Mouse (Mus musculus) neural tube, embryonic 12.5 days (tissue): Measurements from ENCODE around the gene Tenm4. TPM values are rescaled to one million over a fixed set of nuclear protein-coding genes. Genes with fewer than 3 reads are reported as not detected.

Experiments
- ATAC-seq: fragments of 200-750 bp; cut with Nextera tagmentation; 2 replicates; pipeline ENCODE4 v1.8.0; 2017; ENCODE audit warnings: low read depth, mild to moderate bottlenecking, moderate TSS enrichment, moderate library complexity; ENCODE audit not compliant: low FRiP score
- H3K27ac ChIP-seq: fragments of 300-500 bp; sonication (generic); 2 replicates; pipeline ENCODE4 v1.5.1; 2016
- H3K27me3 ChIP-seq: fragments of 300-500 bp; sonication (generic); replicated peaks from 2 replicates; pipeline ENCODE4 v1.6.1; 2016; ENCODE audit warnings: mild to moderate bottlenecking
- H3K36me3 ChIP-seq: fragments of 300-500 bp; sonication (generic); 2 replicates; pipeline ENCODE4 v1.6.1; 2016; ENCODE audit warnings: mild to moderate bottlenecking
- H3K4me1 ChIP-seq: fragments of 300-500 bp; sonication (generic); 2 replicates; pipeline ENCODE4 v1.6.1; 2016
- H3K4me2 ChIP-seq: fragments of 300-500 bp; sonication (generic); replicated peaks from 2 replicates; pipeline ENCODE4 v1.6.1; 2016; ENCODE audit warnings: mild to moderate bottlenecking
- H3K4me3 ChIP-seq: fragments of 300-500 bp; sonication (generic); 2 replicates; pipeline ENCODE4 v1.5.1; 2016
- H3K9ac ChIP-seq: fragments of 300-500 bp; sonication (generic); 2 replicates; pipeline ENCODE4 v1.6.1; 2016; ENCODE audit warnings: mild to moderate bottlenecking
- H3K9me3 ChIP-seq: fragments of 300-500 bp; sonication (generic); 2 replicates; pipeline ENCODE4 v1.6.1; 2016; ENCODE audit warnings: mild to moderate bottlenecking
- WGBS: fragments of 180-500 bp; shearing (Covaris S2); methylation state at CpG from one replicate; pipeline ENCODE4 v1.1.7; 2016; 5-methylcytosine and 5-hydroxymethylcytosine counted together
- polyA plus RNA-seq: library from polyadenylated mRNA; unstranded; fragments of >200 nt; fragmentation: Nextera tagmentation; extraction: Ambion mirVana; gene quantifications from 2 replicates; pipeline ENCODE4 v1.2.1, GENCODE M21; 2016

The Tenm4 gene
- polyA plus RNA-seq, 1 experiment from 2014 or later, result 33.0 TPM

DNA sequence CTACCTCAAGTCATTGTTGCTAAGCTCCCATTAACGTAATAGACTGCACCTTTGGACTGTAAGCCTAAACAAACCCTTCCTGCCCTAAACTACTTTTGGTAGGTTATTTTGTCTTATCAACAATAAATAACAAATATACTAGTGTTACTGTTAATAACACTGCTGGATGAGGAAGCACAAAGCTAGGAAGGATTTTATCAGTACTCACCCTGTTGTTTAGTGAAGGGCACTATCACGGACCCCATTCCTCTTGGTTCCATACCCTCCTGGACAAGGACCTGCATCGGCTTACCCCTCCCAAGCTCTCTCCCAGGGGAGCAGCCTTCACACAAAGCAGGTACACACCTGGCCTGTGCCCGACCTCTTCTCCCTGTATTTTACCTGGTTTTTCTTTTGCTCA lies 611.6 kb downstream of the Tenm4 start:
- no peak overlapping the region for H3K4me2 ChIP-seq
- no peaks in the 10 kb centered on the region for H3K27me3 ChIP-seq
- 91% methylated on average over 4 of the region's 4 CpGs for WGBS
- no peak overlapping the region for H3K27ac ChIP-seq
- H3K9ac ChIP-seq, result no peak overlapping the region
- H3K4me3 ChIP-seq, result no peak overlapping the region
- no peak for ATAC-seq
- peaks cover 20% of the 10 kb centered on the region; the same call in 1 of the 2 replicates for H3K4me1 ChIP-seq
- no peaks in the 10 kb centered on the region for H3K36me3 ChIP-seq
- no peaks in the 10 kb centered on the region for H3K9me3 ChIP-seq

GRCm38 (mm10) chr7:96785808-96786207 lies 614.8 kb downstream of the Tenm4 start:
- no peak overlapping the region for H3K9ac ChIP-seq
- no peak overlapping the region for H3K27ac ChIP-seq
- H3K36me3 ChIP-seq, result peaks cover 3% of the 10 kb centered on the region; the same call in 1 of the 2 replicates
- no peak for ATAC-seq
- H3K27me3 ChIP-seq, result no peaks in the 10 kb centered on the region
- no peak overlapping the region for H3K4me2 ChIP-seq
- no peak overlapping the region for H3K4me3 ChIP-seq
- 71% methylated on average over 9 of the region's 9 CpGs for WGBS
- H3K4me1 ChIP-seq, result peaks cover 14% of the 10 kb centered on the region; the same call in 1 of the 2 replicates
- no peaks in the 10 kb centered on the region for H3K9me3 ChIP-seq

DNA sequence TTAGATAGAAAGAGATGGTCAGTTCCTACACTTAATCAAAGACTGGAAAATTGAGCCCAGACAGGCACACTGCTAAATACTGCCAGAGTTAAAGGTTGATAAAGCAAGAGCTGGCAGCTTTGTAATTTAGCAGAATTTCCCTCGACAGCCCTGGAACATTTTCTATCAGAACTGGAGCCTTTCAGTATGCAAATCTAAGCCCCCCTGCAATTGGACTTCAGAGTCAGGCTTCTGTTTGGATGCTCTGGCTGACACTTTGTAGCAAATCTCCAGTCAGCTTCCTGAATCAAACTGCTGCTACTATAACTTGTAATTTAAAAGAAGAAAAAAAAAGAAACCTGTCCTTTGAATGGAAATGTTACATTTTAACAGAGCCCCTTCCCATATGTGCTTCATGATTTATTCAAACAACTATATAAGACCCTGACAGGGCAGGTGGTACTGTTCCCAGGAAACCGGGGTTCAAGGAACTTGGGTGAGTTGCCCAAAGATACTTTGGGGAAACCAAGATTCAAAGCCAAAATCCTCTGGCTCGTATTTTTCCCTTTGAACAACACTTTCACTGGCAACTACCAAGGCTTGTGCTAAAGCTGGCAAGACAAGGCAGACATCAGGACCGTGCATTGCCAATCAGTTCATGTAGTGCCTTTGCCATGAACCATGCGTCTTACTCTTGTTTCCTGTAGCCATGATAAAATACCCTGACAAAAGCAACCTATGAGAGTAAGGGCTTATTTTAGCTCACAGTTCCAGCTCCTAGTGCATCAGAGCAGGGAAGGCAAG lies 615.4 kb downstream of the Tenm4 start:
- H3K9ac ChIP-seq, result no peak overlapping the region
- no peak overlapping the region for H3K4me3 ChIP-seq
- H3K27ac ChIP-seq, result no peak overlapping the region
- ATAC-seq, result no peak
- H3K4me1 ChIP-seq, result peaks cover 9% of the 10 kb centered on the region; the same call in 1 of the 2 replicates
- H3K4me2 ChIP-seq, result no peak overlapping the region
- 81% methylated on average over 5 of the region's 5 CpGs for WGBS
- peaks cover 3% of the 10 kb centered on the region; the same call in 1 of the 2 replicates for H3K36me3 ChIP-seq
- no peaks in the 10 kb centered on the region for H3K9me3 ChIP-seq
- no peaks in the 10 kb centered on the region for H3K27me3 ChIP-seq

GRCm38 (mm10) chr7:96788135-96788534 lies 617.1 kb downstream of the Tenm4 start:
- no peak overlapping the region for H3K4me3 ChIP-seq

GRCm38 (mm10) chr7:96790326-96790725 lies 619.3 kb downstream of the Tenm4 start:
- Histone ChIP-seq H3K27me3 (no peaks in the 10 kb centered on the region), H3K4me3 (no peak overlapping the region), H3K4me1 (0 out of 2 replicates have a peak, but pooled peaks cover 12% of the 10 kb centered on the region), H3K36me3 (peaks cover 3% of the 10 kb centered on the region; the same call in 1 of the 2 replicates), H3K9me3 (no peaks in the 10 kb centered on the region), H3K4me2 (no peak overlapping the region), H3K9ac (no peak overlapping the region), H3K27ac (no peak overlapping the region)
- no peak for ATAC-seq
- WGBS, result 87% methylated on average over 2 of the region's 2 CpGs

More at GRCm38 (mm10) chr7:96788135-96788534, 617.1 kb downstream of the Tenm4 start:
- 73% methylated on average over 4 of the region's 4 CpGs for WGBS
- Histone ChIP-seq H3K27ac (no peak overlapping the region), H3K27me3 (no peaks in the 10 kb centered on the region), H3K36me3 (peaks cover 3% of the 10 kb centered on the region; the same call in 1 of the 2 replicates), H3K4me2 (no peak overlapping the region), H3K4me1 (0 out of 2 replicates have a peak, but pooled peaks cover 8% of the 10 kb centered on the region), H3K9me3 (no peaks in the 10 kb centered on the region), H3K9ac (no peak overlapping the region)
- ATAC-seq, result no peak

GRCm38 (mm10) chr7:96792456-96793229 lies 621.6 kb downstream of the Tenm4 start:
- no peak overlapping the region for H3K27ac ChIP-seq
- H3K36me3 ChIP-seq, result peaks cover 3% of the 10 kb centered on the region; the same call in 1 of the 2 replicates
- no peak overlapping the region for H3K4me2 ChIP-seq
- 72% methylated on average over 8 of the region's 8 CpGs for WGBS
- no peaks in the 10 kb centered on the region for H3K9me3 ChIP-seq
- H3K9ac ChIP-seq, result no peak overlapping the region
- H3K4me3 ChIP-seq, result no peak overlapping the region
- no peak for ATAC-seq
- H3K4me1 ChIP-seq, result peaks cover 28% of the 10 kb centered on the region
- no peaks in the 10 kb centered on the region for H3K27me3 ChIP-seq

GRCm38 (mm10) chr7:96796033-96796741 lies 625.1 kb downstream of the Tenm4 start:
- Histone ChIP-seq H3K27me3 (no peaks in the 10 kb centered on the region), H3K9me3 (no peaks in the 10 kb centered on the region), H3K36me3 (no peaks in the 10 kb centered on the region), H3K4me1 (peaks cover 38% of the 10 kb centered on the region), H3K27ac (peak overlapping the region; percentile 82), H3K4me2 (peak overlapping the region; percentile 36), H3K9ac (no peak overlapping the region), H3K4me3 (no peak overlapping the region)
- WGBS, result 39% methylated on average over 9 of the region's 9 CpGs
- ATAC-seq, result peak; percentile 87

GRCm38 (mm10) chr7:96796788-96797485 lies 625.9 kb downstream of the Tenm4 start:
- Histone ChIP-seq H3K4me2 (peak overlapping the region; percentile 36), H3K9me3 (no peaks in the 10 kb centered on the region), H3K27ac (peak overlapping the region; percentile 82), H3K4me3 (no peak overlapping the region), H3K9ac (no peak overlapping the region), H3K4me1 (peaks cover 38% of the 10 kb centered on the region), H3K36me3 (no peaks in the 10 kb centered on the region), H3K27me3 (no peaks in the 10 kb centered on the region)
- WGBS, result 21% methylated on average over 20 of the region's 20 CpGs
- ATAC-seq, result peak; percentile 86

- Histone ChIP-seq H3K27ac (peak overlapping the region; percentile 82; the same call in 1 of the 2 replicates), H3K9me3 (no peaks in the 10 kb centered on the region), H3K36me3 (no peaks in the 10 kb centered on the region), H3K9ac (no peak overlapping the region), H3K4me1 (peaks cover 38% of the 10 kb centered on the region), H3K27me3 (no peaks in the 10 kb centered on the region), H3K4me3 (no peak overlapping the region), H3K4me2 (peak overlapping the region; percentile 36)
- 41% methylated on average over 13 of the region's 13 CpGs for WGBS
- no peak for ATAC-seq
Measured at GRCm38 (mm10) chr7:96797716-96798332, 626.8 kb downstream of the Tenm4 start.

DNA sequence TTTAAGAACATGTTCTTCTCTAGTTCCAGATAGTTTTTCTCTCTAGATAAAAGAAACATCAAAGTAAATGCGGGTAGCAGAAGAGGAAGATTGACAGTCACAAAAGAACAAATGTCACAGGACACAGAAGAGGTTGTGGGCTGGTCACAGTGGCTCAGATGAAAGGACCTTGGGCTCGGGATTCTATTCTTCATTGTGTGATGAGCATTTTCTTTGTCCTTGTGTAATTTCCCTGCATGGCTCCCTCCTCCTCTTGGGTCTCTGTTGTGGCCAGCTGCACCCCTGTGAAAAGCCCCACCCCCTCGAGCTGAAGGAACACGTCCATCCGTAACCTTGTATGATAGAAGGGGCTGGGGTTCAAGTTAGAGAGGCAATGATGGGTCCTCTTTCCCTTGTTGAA lies 628.8 kb downstream of the Tenm4 start:
- H3K27me3 ChIP-seq, result no peaks in the 10 kb centered on the region
- no peak overlapping the region for H3K9ac ChIP-seq
- peaks cover 38% of the 10 kb centered on the region for H3K4me1 ChIP-seq
- no peak overlapping the region for H3K4me3 ChIP-seq
- WGBS, result 8% methylated on average over 5 of the region's 5 CpGs
- no peak overlapping the region for H3K4me2 ChIP-seq
- H3K9me3 ChIP-seq, result no peaks in the 10 kb centered on the region
- no peak overlapping the region for H3K27ac ChIP-seq
- no peaks in the 10 kb centered on the region for H3K36me3 ChIP-seq
- no peak for ATAC-seq

GRCm38 (mm10) chr7:96801368-96801767 lies 630.3 kb downstream of the Tenm4 start:
- no peak overlapping the region for H3K4me2 ChIP-seq
- ATAC-seq, result no peak
- H3K27ac ChIP-seq, result no peak overlapping the region
- 48% methylated on average over 9 of the region's 9 CpGs for WGBS
- H3K4me1 ChIP-seq, result peaks cover 25% of the 10 kb centered on the region
- no peak overlapping the region for H3K4me3 ChIP-seq
- H3K9me3 ChIP-seq, result no peaks in the 10 kb centered on the region
- no peak overlapping the region for H3K9ac ChIP-seq
- no peaks in the 10 kb centered on the region for H3K27me3 ChIP-seq
- no peaks in the 10 kb centered on the region for H3K36me3 ChIP-seq
